Mouse (Mus musculus): Measurements from ENCODE around the gene Dgkk. TPM values are rescaled to one million over a fixed set of nuclear protein-coding genes. Genes with fewer than 3 reads are reported as not detected.
A peak's percentile ranks its signal among the peaks of the same experiment; 100 is the strongest.
"Not testable (repeated sequence)": the region's sequence is repeated elsewhere in the genome, so short reads cannot be mapped to it uniquely, and the experiment has no call there.

The Dgkk gene
- polyA plus RNA-seq, 1 experiment from 2014 or later, result 0.67 TPM

DNA sequence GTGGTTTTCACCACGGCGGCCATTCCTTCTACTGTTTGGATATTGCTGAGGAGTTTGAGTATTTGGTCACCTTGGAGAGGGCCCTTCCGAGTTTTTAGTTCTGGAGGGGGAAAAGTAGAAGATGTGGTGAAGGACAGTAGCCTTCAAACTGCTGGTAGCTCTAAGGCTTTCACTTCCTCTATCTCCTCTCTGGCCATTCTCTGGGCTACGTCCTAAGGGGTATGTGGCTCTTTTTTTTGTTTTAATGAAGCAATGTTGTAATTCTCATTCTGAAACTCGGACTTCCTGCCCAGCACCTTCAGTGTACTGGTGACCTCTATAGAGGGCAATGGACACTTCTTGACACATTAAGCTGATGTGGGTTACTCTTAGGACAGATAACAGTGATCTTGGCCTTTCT is 75.0 kb downstream of the Dgkk start:
- WGBS, result 94% methylated on average over 5 of the region's 5 CpGs
- ATAC-seq, result no peak
- Histone ChIP-seq H3K27me3 (replicated peaks; ENCODE audit: control insufficient read depth, insufficient read depth, low read length) (no peaks in the 10 kb centered on the region), H3K9me3 (replicated peaks; ENCODE audit: control insufficient read depth, low read length) (no peaks in the 10 kb centered on the region), H3K4me2 (ENCODE audit: low read length) (no peak overlapping the region), H3K36me3 (ENCODE audit: control insufficient read depth, insufficient read depth, low read length) (no peaks in the 10 kb centered on the region), H3K27ac (ENCODE audit: low read depth, low read length) (no peak overlapping the region), H3K4me3 (ENCODE audit: low read depth, low read length) (no peak overlapping the region), H3K4me1 (ENCODE audit: control insufficient read depth, insufficient read depth, low read length) (no peaks in the 10 kb centered on the region), H3K9ac (ENCODE audit: low read length) (no peak overlapping the region)
- DNase-seq (ENCODE audit: low spot score), result no peak

DNA sequence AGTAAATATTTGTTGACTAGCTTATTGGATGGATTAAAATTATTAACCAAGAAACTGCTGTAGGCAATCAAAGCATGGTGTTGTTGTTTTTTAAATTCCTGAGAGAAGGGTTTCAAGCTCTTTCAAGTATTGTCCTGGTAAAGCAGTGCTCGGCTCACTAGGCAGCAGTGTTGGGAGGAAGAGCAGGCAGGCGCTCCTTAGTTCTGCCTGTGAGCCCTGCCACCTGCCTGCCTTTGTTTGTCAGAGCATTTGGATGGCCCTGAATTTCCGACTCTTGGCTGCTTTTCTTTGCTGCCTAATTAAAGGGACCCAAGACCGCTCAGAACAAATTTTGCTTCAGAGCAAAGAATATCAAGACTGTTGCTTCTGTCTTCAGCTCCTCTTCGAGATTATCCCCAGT is 114.8 kb downstream of the Dgkk start:
- no peaks in the 10 kb centered on the region for H3K36me3 ChIP-seq (ENCODE audit: control insufficient read depth, insufficient read depth, low read length)
- H3K9me3 ChIP-seq (replicated peaks; ENCODE audit: control insufficient read depth, low read length), result no peaks in the 10 kb centered on the region
- H3K4me3 ChIP-seq (ENCODE audit: low read depth, low read length), result no peak overlapping the region
- 31% methylated on average over 5 of the region's 5 CpGs for WGBS
- H3K9ac ChIP-seq (ENCODE audit: low read length), result no peak overlapping the region
- peak; percentile 45 for DNase-seq (ENCODE audit: low spot score)
- H3K4me2 ChIP-seq (ENCODE audit: low read length), result 0 out of 2 replicates have a peak overlapping the region, but pooled peaks have one; percentile 7
- no peaks in the 10 kb centered on the region for H3K27me3 ChIP-seq (replicated peaks; ENCODE audit: control insufficient read depth, insufficient read depth, low read length)
- no peak overlapping the region for H3K27ac ChIP-seq (ENCODE audit: low read depth, low read length)
- peak; percentile 48; the same call in 1 of the 2 replicates for ATAC-seq
- no peaks in the 10 kb centered on the region for H3K4me1 ChIP-seq (ENCODE audit: control insufficient read depth, insufficient read depth, low read length)

DNA sequence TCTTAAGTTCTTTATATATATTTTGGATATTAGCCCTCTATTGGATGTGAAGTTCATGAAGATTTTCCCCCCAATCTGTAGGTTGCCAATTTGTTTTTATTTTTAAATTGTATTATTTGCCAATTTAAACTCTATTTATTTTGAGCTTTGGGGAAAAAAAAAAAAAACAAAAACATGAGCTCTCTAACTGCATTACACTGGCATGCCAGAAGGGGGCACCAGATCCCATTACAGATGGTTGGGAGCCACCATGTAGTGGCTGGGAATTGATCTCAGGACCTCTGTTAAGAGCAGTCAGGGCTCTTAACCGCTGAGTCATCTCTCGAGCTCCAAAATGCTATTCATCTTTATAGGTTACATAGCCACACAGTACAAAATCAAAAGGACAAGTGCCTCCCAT is 131.9 kb downstream of the Dgkk start:
- ATAC-seq, result no peak
- 93% methylated on average over 2 of the region's 2 CpGs for WGBS
- H3K9me3 ChIP-seq (replicated peaks; ENCODE audit: control insufficient read depth, low read length), result no peaks in the 10 kb centered on the region

DNA sequence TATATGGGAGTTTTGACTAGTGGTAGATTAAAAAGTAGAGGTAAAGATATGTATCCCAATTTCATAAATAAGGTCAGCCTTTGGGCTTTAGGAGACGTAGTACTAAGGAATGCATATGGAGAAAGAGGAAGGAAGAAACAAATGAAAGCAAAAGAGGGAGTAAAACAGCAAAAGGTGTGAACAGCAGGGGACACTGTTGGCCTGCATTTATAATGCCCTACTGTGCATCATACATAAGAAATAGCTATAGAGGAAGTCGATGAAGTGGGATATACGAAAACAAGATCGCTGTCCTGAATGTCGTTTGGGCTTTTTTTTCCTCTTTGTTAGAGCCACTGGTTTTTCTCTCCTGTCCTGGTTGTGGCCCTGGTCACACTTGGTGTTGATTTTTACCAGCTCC is 143.1 kb downstream of the Dgkk start:
- Histone ChIP-seq H3K4me2 (ENCODE audit: low read length) (no peak overlapping the region), H3K27ac (ENCODE audit: low read depth, low read length) (no peak overlapping the region), H3K27me3 (replicated peaks; ENCODE audit: control insufficient read depth, insufficient read depth, low read length) (no peaks in the 10 kb centered on the region), H3K4me1 (ENCODE audit: control insufficient read depth, insufficient read depth, low read length) (no peaks in the 10 kb centered on the region), H3K9ac (ENCODE audit: low read length) (no peak overlapping the region), H3K4me3 (ENCODE audit: low read depth, low read length) (no peak overlapping the region), H3K36me3 (ENCODE audit: control insufficient read depth, insufficient read depth, low read length) (no peaks in the 10 kb centered on the region), H3K9me3 (replicated peaks; ENCODE audit: control insufficient read depth, low read length) (no peaks in the 10 kb centered on the region)
- ATAC-seq (no peak), DNase-seq (ENCODE audit: low spot score) (no peak)
- WGBS, result 76% methylated on average over 5 of the region's 5 CpGs

More for the DNA sequence above, 131.9 kb downstream of the Dgkk start:
- no peak for DNase-seq (ENCODE audit: low spot score)
- Histone ChIP-seq H3K36me3 (ENCODE audit: control insufficient read depth, insufficient read depth, low read length) (no peaks in the 10 kb centered on the region), H3K4me2 (ENCODE audit: low read length) (no peak overlapping the region), H3K27ac (ENCODE audit: low read depth, low read length) (no peak overlapping the region), H3K27me3 (replicated peaks; ENCODE audit: control insufficient read depth, insufficient read depth, low read length) (no peaks in the 10 kb centered on the region), H3K9ac (ENCODE audit: low read length) (no peak overlapping the region), H3K4me3 (ENCODE audit: low read depth, low read length) (no peak overlapping the region), H3K4me1 (ENCODE audit: control insufficient read depth, insufficient read depth, low read length) (no peaks in the 10 kb centered on the region)

DNA sequence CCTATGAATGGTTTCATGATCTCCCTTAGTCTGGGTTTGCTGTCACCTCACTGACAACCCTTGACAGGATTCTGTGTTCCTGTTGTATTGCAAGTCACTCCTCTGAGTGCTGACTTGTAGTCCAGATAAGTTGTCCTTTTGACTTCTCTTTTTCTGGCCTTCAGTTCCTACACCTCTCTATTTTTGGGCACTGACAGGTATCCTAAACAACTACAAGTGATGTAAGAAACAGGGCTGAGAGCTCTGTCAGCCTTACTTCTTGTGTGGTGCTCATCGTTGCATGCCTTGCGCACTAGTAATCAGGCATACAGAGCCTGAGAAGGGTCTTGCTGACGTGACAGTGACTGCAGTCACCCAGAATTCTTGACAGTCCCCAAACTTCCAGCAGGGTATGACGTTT is 147.1 kb downstream of the Dgkk start:
- H3K36me3 ChIP-seq (ENCODE audit: control insufficient read depth, insufficient read depth, low read length), result no peaks in the 10 kb centered on the region
- DNase-seq (ENCODE audit: low spot score), result no peak
- no peak overlapping the region for H3K4me2 ChIP-seq (ENCODE audit: low read length)
- ATAC-seq, result no peak
- H3K27ac ChIP-seq (ENCODE audit: low read depth, low read length), result no peak overlapping the region
- no peaks in the 10 kb centered on the region for H3K4me1 ChIP-seq (ENCODE audit: control insufficient read depth, insufficient read depth, low read length)
- H3K27me3 ChIP-seq (replicated peaks; ENCODE audit: control insufficient read depth, insufficient read depth, low read length), result no peaks in the 10 kb centered on the region
- no peak overlapping the region for H3K4me3 ChIP-seq (ENCODE audit: low read depth, low read length)
- H3K9ac ChIP-seq (ENCODE audit: low read length), result no peak overlapping the region
- WGBS, result 76% methylated on average over 4 of the region's 4 CpGs
- H3K9me3 ChIP-seq (replicated peaks; ENCODE audit: control insufficient read depth, low read length), result no peaks in the 10 kb centered on the region

DNA sequence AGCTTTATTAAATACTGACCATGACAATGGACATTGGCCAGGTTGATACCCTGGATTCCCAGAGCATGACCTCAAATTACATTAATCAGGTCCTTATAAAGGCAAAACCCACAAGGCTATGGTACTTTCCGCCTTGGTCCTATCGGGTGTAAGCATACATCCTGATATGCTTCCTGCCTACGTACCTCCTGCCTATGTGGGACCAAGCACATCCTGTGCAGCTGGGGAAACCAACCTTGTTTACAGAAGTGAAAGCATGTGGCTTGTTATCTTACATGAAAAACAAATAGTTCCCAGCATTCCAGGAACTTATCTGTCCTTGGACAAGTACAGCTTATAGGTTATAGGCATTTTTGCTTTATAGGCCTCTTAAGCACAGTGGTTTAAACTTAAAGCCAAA is 189.5 kb downstream of the Dgkk start:
- WGBS, result 81% methylated on average over 3 of the region's 3 CpGs
- Histone ChIP-seq H3K9ac (ENCODE audit: low read length) (no peak overlapping the region), H3K4me1 (ENCODE audit: control insufficient read depth, insufficient read depth, low read length) (no peaks in the 10 kb centered on the region), H3K9me3 (replicated peaks; ENCODE audit: control insufficient read depth, low read length) (no peaks in the 10 kb centered on the region), H3K4me3 (ENCODE audit: low read depth, low read length) (no peak overlapping the region), H3K36me3 (ENCODE audit: control insufficient read depth, insufficient read depth, low read length) (no peaks in the 10 kb centered on the region), H3K27me3 (replicated peaks; ENCODE audit: control insufficient read depth, insufficient read depth, low read length) (no peaks in the 10 kb centered on the region), H3K4me2 (ENCODE audit: low read length) (no peak overlapping the region), H3K27ac (ENCODE audit: low read depth, low read length) (no peak overlapping the region)
- DNase-seq (ENCODE audit: low spot score) (no peak), ATAC-seq (no peak)

DNA sequence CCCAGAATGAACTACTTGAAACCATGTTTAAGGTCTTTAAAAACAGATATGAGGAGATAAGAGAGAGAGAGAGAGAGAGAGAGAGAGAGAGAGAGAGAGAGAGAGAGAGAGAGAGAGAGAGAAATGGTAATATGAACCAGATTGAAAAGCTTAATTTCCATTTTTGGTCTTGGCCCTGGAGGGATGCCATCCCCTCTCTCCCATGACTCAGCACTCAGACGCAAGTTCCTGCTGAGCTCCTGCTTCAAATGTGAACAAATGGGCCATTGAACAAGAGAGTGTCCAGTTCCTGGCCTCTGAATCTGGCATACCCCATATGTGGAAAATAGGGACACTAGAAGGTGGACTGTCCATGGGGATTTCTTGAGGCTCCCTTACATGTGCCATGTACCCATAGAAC is 192.8 kb downstream of the Dgkk start:
- no peaks in the 10 kb centered on the region for H3K36me3 ChIP-seq (ENCODE audit: control insufficient read depth, insufficient read depth, low read length)
- DNase-seq (ENCODE audit: low spot score) (no peak), ATAC-seq (no peak)
- H3K4me3 ChIP-seq (ENCODE audit: low read depth, low read length), result no peak overlapping the region
- no peaks in the 10 kb centered on the region for H3K27me3 ChIP-seq (replicated peaks; ENCODE audit: control insufficient read depth, insufficient read depth, low read length)
- no peak overlapping the region for H3K27ac ChIP-seq (ENCODE audit: low read depth, low read length)
- H3K9me3 ChIP-seq (replicated peaks; ENCODE audit: control insufficient read depth, low read length), result no peaks in the 10 kb centered on the region
- no peaks in the 10 kb centered on the region for H3K4me1 ChIP-seq (ENCODE audit: control insufficient read depth, insufficient read depth, low read length)
- WGBS, result 83% methylated on average over 1 of the region's 1 CpGs
- no peak overlapping the region for H3K4me2 ChIP-seq (ENCODE audit: low read length)
- H3K9ac ChIP-seq (ENCODE audit: low read length), result no peak overlapping the region

DNA sequence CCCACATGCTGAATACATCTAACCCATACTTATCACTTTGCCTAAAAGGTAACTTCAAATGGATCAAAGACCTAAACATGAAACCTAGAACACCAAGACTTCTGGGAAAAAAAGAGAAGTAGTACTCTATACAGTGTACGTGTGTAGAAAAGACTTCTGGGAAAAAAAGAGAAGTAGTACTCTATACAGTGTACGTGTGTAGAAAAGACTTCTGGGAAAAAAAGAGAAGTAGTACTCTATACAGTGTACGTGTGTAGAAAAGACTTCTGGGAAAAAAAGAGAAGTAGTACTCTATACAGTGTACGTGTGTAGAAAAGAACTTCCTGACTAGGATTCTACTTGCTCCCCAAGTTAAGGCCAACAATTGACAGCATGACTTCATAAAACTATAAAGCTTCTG is 204.8 kb downstream of the Dgkk start:
- H3K9me3 ChIP-seq (replicated peaks; ENCODE audit: control insufficient read depth, low read length); H3K27ac ChIP-seq (ENCODE audit: low read depth, low read length); H3K4me1 ChIP-seq (ENCODE audit: control insufficient read depth, insufficient read depth, low read length); H3K9ac ChIP-seq (ENCODE audit: low read length); DNase-seq (ENCODE audit: low spot score); ATAC-seq; H3K4me3 ChIP-seq (ENCODE audit: low read depth, low read length); H3K36me3 ChIP-seq (ENCODE audit: control insufficient read depth, insufficient read depth, low read length); H3K4me2 ChIP-seq (ENCODE audit: low read length); H3K27me3 ChIP-seq (replicated peaks; ENCODE audit: control insufficient read depth, insufficient read depth, low read length): not testable (repeated sequence)
- 85% methylated on average over 3 of the region's 4 CpGs for WGBS

Measured in forebrain, embryonic 14.5 days (tissue).